Mouse (Mus musculus) urinary bladder, postnatal 0 days (tissue): ENCODE measurements around the gene Olfr1025-ps1. TPM values are rescaled to one million over a fixed set of nuclear protein-coding genes. Genes with fewer than 3 reads are reported as not detected.

Source experiments
- polyA plus RNA-seq: library from polyadenylated mRNA; unstranded; fragments of >200 nt; fragmentation: Nextera tagmentation; extraction: Ambion mirVana; gene quantifications from 2 replicates; pipeline ENCODE4 v1.2.1, GENCODE M21; 2015

The Olfr1025-ps1 gene
- polyA plus RNA-seq: not detected in 2 replicates

DNA sequence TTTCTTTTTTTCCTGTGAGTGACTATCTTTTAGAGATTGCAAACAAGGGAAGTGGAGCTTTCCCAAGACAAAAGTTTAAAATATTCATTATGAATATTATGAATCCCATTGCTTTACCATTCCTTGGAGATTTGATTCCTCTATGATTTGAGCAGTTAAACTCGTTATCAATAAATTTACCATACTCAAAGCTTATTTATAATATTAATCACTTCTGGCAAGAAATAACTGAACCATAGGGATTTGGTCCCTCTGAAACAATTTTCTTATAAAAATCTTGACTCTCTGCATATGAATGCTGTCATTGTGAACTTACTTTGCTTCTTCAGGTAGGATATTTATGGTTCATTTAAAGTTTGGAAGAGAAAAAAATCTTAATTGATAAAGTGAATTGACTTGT, at the start of gene Olfr1025-ps1:
TSS of gene Olfr1025-ps1 (plus strand) at position 301 of the 400 bp plus-strand sequence.

DNA sequence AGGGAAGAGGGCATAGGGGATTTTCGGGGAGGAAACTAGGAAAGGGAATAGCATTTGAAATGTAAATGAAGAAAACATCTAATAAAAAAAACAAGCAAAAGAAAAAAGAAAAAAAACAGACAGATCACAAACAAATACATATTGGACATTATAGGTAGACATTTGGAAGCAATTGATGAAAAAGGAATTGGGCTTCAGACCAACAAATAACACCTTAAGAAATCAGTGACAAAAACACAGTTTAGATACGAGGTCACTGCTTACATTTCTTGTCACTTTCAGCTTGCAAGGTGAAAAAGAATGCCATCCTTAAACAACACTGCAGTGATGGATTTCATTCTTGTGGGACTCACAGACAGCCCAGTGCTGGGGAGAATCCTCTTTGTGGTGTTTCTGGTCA, 46.7 kb upstream of the Olfr1025-ps1 start, which contains the start of gene Olfr1022:
TSS of gene Olfr1022 (plus strand) at position 301 of the 400 bp plus-strand sequence.

DNA sequence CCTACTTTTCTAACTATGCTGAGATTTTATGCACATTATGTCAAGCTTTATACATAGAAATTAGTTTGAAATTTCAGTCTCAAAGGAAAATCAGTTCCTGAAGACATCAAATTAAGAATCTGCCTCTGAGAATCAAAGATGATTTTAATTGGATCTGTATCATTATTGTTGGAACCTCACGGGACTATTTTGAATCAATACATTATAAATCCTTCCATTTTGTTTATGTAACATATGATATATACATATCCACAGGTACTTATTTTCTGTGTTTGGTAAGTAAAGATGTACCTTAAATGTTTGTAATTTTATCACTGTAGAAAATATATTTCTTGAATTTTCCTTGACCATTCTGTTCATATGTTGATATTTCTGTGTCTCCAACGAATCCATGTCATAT, 29.7 kb upstream of the Olfr1025-ps1 start, which contains the start of gene Olfr1023:
TSS of gene Olfr1023 (plus strand) at position 301 of the 400 bp plus-strand sequence.

DNA sequence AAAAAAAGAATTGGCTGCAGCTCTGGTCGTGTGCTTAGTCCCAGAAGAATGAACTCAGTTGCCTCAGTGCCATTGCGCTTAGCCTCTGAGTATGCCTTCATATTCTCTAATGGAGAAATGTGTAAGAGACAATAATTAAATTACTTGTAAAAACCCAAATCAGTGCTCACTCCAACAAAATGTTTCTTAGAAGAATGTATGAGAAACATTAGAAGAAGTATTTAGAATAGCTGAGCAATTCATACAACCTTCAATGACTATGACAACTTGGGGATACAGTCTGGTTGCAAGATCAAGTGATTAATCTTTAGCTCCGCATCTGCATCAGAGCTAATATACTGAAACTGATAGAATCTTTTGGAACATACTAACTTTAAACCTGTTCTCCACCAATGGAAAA, 10.0 kb upstream of the Olfr1025-ps1 start, which contains the start of gene Olfr1024:
TSS of gene Olfr1024 (minus strand) at position 101 of the 400 bp plus-strand sequence.

DNA sequence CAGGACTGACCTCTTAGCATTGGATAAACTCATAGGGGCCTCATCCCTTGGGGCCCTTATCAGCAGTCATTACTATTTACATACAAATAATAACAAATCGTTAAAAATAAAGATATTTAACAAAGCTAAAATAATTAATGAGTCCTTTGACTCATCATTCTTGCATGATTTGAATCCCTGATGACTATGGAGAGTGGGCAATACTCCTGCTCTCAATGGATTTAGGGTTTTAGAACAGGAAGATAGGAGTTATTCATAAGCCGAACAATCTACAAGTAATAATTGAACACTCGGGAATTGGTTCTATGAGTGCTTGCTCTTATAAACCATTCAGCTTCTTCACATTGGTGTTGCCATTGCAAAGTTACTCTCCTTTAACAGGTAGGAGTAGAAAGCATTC, 6.3 kb downstream of the Olfr1025-ps1 start, which contains the start of gene Olfr1026:
TSS of gene Olfr1026 (plus strand) at position 301 of the 400 bp plus-strand sequence.

DNA sequence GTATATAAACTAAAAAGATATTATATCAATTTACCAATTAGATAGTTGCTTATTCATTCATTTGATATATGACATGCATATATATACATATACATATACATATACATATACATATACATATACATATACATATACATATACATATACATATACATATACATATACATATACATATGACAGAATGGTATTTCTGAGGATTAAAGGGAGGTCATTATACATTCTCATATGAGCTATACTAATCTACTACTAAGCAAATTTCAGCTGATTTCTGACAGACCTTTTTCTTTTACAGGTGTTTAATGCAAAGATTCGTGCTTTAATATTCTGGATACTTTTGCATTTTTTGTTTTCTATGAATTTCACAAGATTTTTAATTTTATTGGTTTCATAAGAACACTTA, 35.1 kb downstream of the Olfr1025-ps1 start, which contains the start of gene Olfr1028:
TSS of gene Olfr1028 (plus strand) at position 301 of the 400 bp plus-strand sequence.

Other genes starting within 250 kb of the Olfr1025-ps1 start
- not detected in 2 replicates for gene Olfr1006, start 236.4 kb upstream of the Olfr1025-ps1 start, polyA plus RNA-seq
- not detected in 2 replicates for gene Olfr1008, start 225.8 kb upstream of the Olfr1025-ps1 start, polyA plus RNA-seq
- gene Olfr1009, start 199.8 kb upstream of the Olfr1025-ps1 start, polyA plus RNA-seq: not detected in 2 replicates
- gene Olfr1012, start 152.4 kb upstream of the Olfr1025-ps1 start, polyA plus RNA-seq: not detected in 2 replicates
- not detected in 2 replicates for gene Olfr1013, start 148.1 kb upstream of the Olfr1025-ps1 start, polyA plus RNA-seq
- not detected in 2 replicates for gene Olfr1014, start 142.5 kb upstream of the Olfr1025-ps1 start, polyA plus RNA-seq
- not detected in 2 replicates for gene Olfr1015, start 133.2 kb upstream of the Olfr1025-ps1 start, polyA plus RNA-seq
- not detected in 2 replicates for gene Olfr1016, start 112.6 kb upstream of the Olfr1025-ps1 start, polyA plus RNA-seq
- not detected in 2 replicates for gene Olfr1018, start 96.7 kb upstream of the Olfr1025-ps1 start, polyA plus RNA-seq
- gene Olfr1019, start 69.7 kb upstream of the Olfr1025-ps1 start, polyA plus RNA-seq: not detected in 2 replicates
- not detected in 2 replicates for gene Olfr1020, start 68.2 kb upstream of the Olfr1025-ps1 start, polyA plus RNA-seq
- not detected in 2 replicates for gene Olfr1022, start 46.6 kb upstream of the Olfr1025-ps1 start, polyA plus RNA-seq
- not detected in 2 replicates for gene Olfr1023, start 29.6 kb upstream of the Olfr1025-ps1 start, polyA plus RNA-seq
- gene Olfr1024, start 10.1 kb upstream of the Olfr1025-ps1 start, polyA plus RNA-seq: not detected in 2 replicates
- not detected in 2 replicates for gene Olfr1026, start 6.4 kb downstream of the Olfr1025-ps1 start, polyA plus RNA-seq
- gene Olfr1028, start 35.2 kb downstream of the Olfr1025-ps1 start, polyA plus RNA-seq: not detected in 2 replicates
- not detected in 2 replicates for gene Olfr1029, start 58.7 kb downstream of the Olfr1025-ps1 start, polyA plus RNA-seq
- not detected in 2 replicates for gene Olfr1030, start 64.1 kb downstream of the Olfr1025-ps1 start, polyA plus RNA-seq
- not detected in 2 replicates for gene Olfr1031, start 75.1 kb downstream of the Olfr1025-ps1 start, polyA plus RNA-seq
- not detected in 2 replicates for gene Olfr1032, start 90.3 kb downstream of the Olfr1025-ps1 start, polyA plus RNA-seq
- 41.0 TPM in 2 replicates for gene Olfr1033, start 105.4 kb downstream of the Olfr1025-ps1 start, polyA plus RNA-seq
- gene Olfr1034, start 130.7 kb downstream of the Olfr1025-ps1 start, polyA plus RNA-seq: 0.07 TPM in 2 replicates
- gene Olfr1036, start 158.8 kb downstream of the Olfr1025-ps1 start, polyA plus RNA-seq: not detected in 2 replicates
- not detected in 2 replicates for gene Olfr1037, start 172.2 kb downstream of the Olfr1025-ps1 start, polyA plus RNA-seq
- not detected in 2 replicates for gene Olfr1039, start 220.7 kb downstream of the Olfr1025-ps1 start, polyA plus RNA-seq
- not detected in 2 replicates for gene Olfr1040, start 231.5 kb downstream of the Olfr1025-ps1 start, polyA plus RNA-seq
- not detected in 2 replicates for gene Olfr1042, start 246.6 kb downstream of the Olfr1025-ps1 start, polyA plus RNA-seq